Mouse (Mus musculus): ENCODE data around the gene Gm10217. TPM values are rescaled to one million over a fixed set of nuclear protein-coding genes. Genes with fewer than 3 reads are reported as not detected.

Gene Gm10217
- total and polyA plus RNA-seq, 3 experiments, result not detected

- no peak for DNase-seq (ENCODE audit: low read depth, low spot score)
- no peaks in the 10 kb centered on the region for H3K36me3 ChIP-seq (ENCODE audit: control insufficient read depth in 1 of 2, insufficient read depth in 2 of 2, low read length in 2 of 2)
Measured at GRCm38 (mm10) chr8:9899673-9900072, 35.6 kb downstream of the Gm10217 start.

More at GRCm38 (mm10) chr8:9899673-9900072, 35.6 kb downstream of the Gm10217 start:
- Histone ChIP-seq H3K27me3 (ENCODE audit: control insufficient read depth in 1 of 2, insufficient read depth in 2 of 2, low read length in 2 of 2) (no peaks in the 10 kb centered on the region), H3K9ac (ENCODE audit: control insufficient read depth, low read depth, low read length, poor library complexity, severe bottlenecking) (no peak overlapping the region), H3K4me3 (ENCODE audit: control insufficient read depth in 1 of 2, insufficient read depth in 1 of 2, low read depth in 2 of 2, low read length in 2 of 2) (no peak overlapping the region), H3K27ac (ENCODE audit: control insufficient read depth, low read depth, low read length) (no peak overlapping the region), H3K79me2 (ENCODE audit: control insufficient read depth, insufficient read depth, low read length, poor library complexity) (no peaks in the 10 kb centered on the region), H3K4me1 (ENCODE audit: control insufficient read depth in 1 of 2, insufficient read depth in 2 of 2, low read length in 2 of 2) (no peaks in the 10 kb centered on the region), H3K9me3 (replicated peaks; ENCODE audit: insufficient read depth, low read length) (no peaks in the 10 kb centered on the region)
- no peak for TF ChIP-seq GABPA (IDR thresholded peaks at IDR 0.05; ENCODE audit: low read depth, low read length)
- TF ChIP-seq SMC3 (IDR thresholded peaks at IDR 0.05; ENCODE audit: low read depth, low read length), result no peak
- no peak for TF ChIP-seq JUND (IDR thresholded peaks at IDR 0.05; ENCODE audit: low read depth, low read length)
- TF ChIP-seq POLR2AphosphoS2 (IDR thresholded peaks at IDR 0.05; ENCODE audit: low read length), result no peak
- TF ChIP-seq RAD21 (IDR thresholded peaks at IDR 0.05; ENCODE audit: low read depth, low read length), result no peak
- TF ChIP-seq TBP (IDR thresholded peaks at IDR 0.05; ENCODE audit: low read depth, low read length), result no peak
- TF ChIP-seq MEF2A (IDR thresholded peaks at IDR 0.05; ENCODE audit: extremely low read depth, insufficient replicate concordance, low read depth, low read length, poor library complexity, severe bottlenecking), result no peak
- TF ChIP-seq MYC (IDR thresholded peaks at IDR 0.05; ENCODE audit: low read depth, low read length), result no peak
- no peak for TF ChIP-seq ZC3H11A (IDR thresholded peaks at IDR 0.05; ENCODE audit: low read depth, low read length)

Other genes with a start within 250 kb of the Gm10217 start
- gene Fam155a, start 93.1 kb upstream of the Gm10217 start, total RNA-seq (2012; rRNA removed), result not detected in 2 replicates
- gene Fam155a, start 93.1 kb upstream of the Gm10217 start, polyA plus RNA-seq (2012; ENCODE audit: insufficient read depth in 1 of 2, insufficient read length in 2 of 2, low read depth in 1 of 2, low replicate concordance in 2 of 2, missing spikeins in 1 of 2), result not detected
- 1.5 and 1.7 TPM in 2 replicates for gene Lig4, start 113.4 kb downstream of the Gm10217 start, total RNA-seq (2012; rRNA removed)
- gene Lig4, start 113.4 kb downstream of the Gm10217 start, polyA plus RNA-seq (2012; ENCODE audit: insufficient read depth in 1 of 2, insufficient read length in 2 of 2, low read depth in 1 of 2, low replicate concordance in 2 of 2, missing spikeins in 1 of 2), result 1 to 10 TPM in 1 of 2 experiments, not detected in 1; 3.6 TPM
- gene Abhd13, start 113.5 kb downstream of the Gm10217 start, total RNA-seq (2012; rRNA removed), result 12.7 and 15.5 TPM in 2 replicates
- gene Abhd13, start 113.5 kb downstream of the Gm10217 start, polyA plus RNA-seq (2012; ENCODE audit: insufficient read depth in 1 of 2, insufficient read length in 2 of 2, low read depth in 1 of 2, low replicate concordance in 2 of 2, missing spikeins in 1 of 2), result 10 to 100 TPM in 1 of 2 experiments, not detected in 1; 14.0 TPM
- not detected in 2 replicates for gene Tnfsf13b, start 142.2 kb downstream of the Gm10217 start, total RNA-seq (2012; rRNA removed)
- under 1 TPM in 1 of 2 experiments, not detected in 1; 0.14 TPM for gene Tnfsf13b, start 142.2 kb downstream of the Gm10217 start, polyA plus RNA-seq (2012; ENCODE audit: insufficient read depth in 1 of 2, insufficient read length in 2 of 2, low read depth in 1 of 2, low replicate concordance in 2 of 2, missing spikeins in 1 of 2)